Mouse (Mus musculus) brain, embryonic 14.5 days (tissue): ENCODE measurements around the gene Btbd2. TPM values are rescaled to one million over a fixed set of nuclear protein-coding genes. Genes with fewer than 3 reads are reported as not detected.
"Not testable (repeated sequence)": the region's sequence is repeated elsewhere in the genome, so short reads cannot be mapped to it uniquely, and the experiment has no call there.

Source experiments
- DNase-seq: peaks from one replicate; pipeline ENCODE4 v3.0.0-alpha.2; 2011; ENCODE audit warnings: low read depth
- CTCF ChIP-seq: fragments of 200-500 bp; IDR thresholded peaks from 2 replicates; pipeline ENCODE4 v1.5.1; 2012; ENCODE audit warnings: inconsistent platforms, mild to moderate bottlenecking, moderate library complexity, borderline replicate concordance; ENCODE audit not compliant: insufficient read depth, insufficient read length; ENCODE audit errors: extremely low read depth
- POLR2A ChIP-seq: fragments of 200-500 bp; IDR thresholded peaks from 2 replicates; pipeline ENCODE4 v1.6.1; 2012; ENCODE audit warnings: mild to moderate bottlenecking, inconsistent platforms, borderline replicate concordance; ENCODE audit not compliant: poor library complexity, insufficient read depth, insufficient read length, severe bottlenecking; ENCODE audit errors: extremely low read depth
- polyA plus RNA-seq: library from polyadenylated mRNA; depleted of rRNA; stranded (reverse); fragments of >200 nt; gene quantifications from 2 replicates; pipeline ENCODE4 v1.2.3, GENCODE M21; 2012; rRNA removed

Btbd2 gene
- polyA plus RNA-seq, 1 experiment = 113 TPM

DNA sequence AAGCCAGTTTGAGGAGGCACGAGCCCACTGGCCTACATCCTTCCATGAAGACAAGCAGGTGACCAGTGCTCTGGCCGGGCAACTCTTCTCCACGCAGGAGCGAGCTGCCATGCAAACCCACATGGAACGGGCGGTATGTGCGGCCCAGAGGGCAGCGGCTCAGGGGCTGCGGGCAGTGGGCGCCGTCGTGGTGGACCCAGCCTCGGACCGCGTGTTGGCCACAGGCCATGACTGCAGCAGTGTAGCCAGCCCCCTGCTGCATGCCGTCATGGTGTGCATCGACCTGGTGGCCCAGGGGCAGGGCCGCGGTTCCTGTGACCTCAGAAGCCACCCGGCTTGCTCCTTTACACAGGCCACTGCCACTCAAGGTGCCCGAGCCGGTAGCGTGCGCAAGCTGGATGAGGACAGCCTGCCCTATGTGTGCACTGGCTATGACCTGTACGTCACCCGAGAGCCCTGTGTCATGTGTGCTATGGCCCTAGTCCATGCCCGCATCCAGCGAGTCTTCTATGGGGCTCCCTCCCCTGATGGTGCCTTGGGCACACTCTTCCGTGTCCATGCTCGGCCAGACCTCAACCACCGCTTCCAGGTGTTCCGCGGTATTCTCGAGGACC, 50.0 kb downstream of the Btbd2 start:
- TF ChIP-seq CTCF = no peak
- no peak for TF ChIP-seq POLR2A
- DNase-seq = no peak

DNA sequence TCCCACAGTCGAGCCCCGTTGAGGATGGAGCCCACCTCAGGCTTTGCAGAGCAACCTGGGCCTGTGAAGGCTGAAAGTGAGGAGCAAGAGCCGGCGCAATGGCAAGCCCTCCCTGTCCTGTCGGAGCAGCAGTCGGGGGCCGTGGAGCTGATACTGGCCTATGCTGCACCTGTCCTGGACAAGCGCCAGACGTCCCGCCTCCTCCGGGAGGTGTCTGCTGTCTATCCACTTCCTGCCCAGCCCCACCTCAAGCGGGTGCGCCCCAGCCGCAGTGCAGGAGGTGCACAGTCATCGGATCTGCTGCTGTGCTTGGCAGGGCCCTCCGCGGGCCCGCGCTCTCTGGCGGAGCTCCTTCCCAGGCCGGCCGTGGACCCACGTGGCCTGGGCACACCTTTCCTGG, 50.6 kb downstream of the Btbd2 start:
- DNase-seq = no peak

DNA sequence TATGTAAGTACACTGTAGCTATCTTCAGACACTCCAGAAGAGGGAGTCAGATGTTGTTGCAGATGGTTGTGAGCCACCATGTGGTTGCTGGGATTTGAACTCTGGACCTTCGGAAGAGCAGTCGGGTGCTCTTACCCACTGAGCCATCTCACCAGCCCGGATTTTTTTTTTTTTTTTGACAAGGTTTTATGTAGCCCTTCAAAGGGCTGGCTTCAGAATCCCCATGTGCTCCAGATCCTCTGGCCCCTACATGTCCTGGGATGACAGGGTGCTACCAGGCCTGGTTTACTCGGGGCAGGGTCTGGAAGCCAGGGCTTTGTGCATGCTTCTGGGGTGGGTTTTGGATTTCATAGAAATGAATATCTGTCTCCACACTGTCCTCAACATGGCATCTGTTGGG, 51.1 kb downstream of the Btbd2 start, which contains the start of gene Gm49322:
Gene Gm49322, plus strand, starts transcription at position 301 of the 400 bp plus-strand sequence.
- not testable (repeated sequence) for DNase-seq

More for the DNA sequence above, 50.6 kb downstream of the Btbd2 start:
- no peak for TF ChIP-seq CTCF
- TF ChIP-seq POLR2A = no peak

DNA sequence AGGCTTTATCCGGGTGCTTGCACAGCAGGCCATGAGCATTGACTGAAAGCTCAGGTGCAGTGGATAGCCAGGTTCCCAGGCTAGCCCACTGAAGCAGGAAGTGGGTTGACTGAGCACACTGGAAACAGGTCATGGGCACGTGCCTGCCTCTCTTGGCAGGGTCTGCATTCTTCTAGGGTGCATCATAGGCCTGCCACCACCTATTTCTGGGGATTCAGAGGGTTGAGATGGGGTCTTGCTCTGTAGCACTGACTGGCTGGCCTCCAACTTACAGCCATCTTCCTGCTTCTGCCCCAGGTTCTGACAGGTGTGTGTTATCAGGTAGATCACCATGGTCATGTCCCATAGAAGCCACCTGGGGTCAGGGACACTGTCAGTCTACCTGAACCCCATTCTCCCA, 51.9 kb downstream of the Btbd2 start:
- TF ChIP-seq POLR2A (no peak), CTCF (no peak)
- no peak for DNase-seq

DNA sequence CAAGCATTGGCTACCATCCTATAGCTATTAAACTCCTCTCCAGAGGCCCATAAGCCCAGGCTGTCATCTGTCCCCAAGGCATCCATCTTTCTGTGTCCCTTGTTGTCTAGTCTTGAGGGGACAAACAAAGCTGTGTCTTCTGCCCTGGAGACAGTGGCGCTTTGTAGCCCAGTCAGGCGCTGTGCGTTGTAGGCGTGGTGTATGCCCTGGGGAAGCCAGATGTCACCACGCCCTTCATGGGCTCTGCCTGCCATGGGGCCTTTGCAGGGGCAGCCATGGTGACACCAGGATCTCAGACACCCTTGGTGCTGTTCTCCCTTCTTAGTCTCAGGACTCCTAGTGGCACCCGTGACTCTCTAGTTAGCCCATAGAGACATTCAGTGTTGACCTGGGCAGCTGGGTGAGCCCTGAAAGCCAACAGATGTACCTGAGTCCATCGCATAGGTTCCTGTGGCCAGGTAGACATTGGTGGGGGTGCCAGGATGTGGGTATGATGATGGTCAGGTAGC, 52.8 kb downstream of the Btbd2 start:
- no peak for TF ChIP-seq POLR2A
- no peak for DNase-seq

DNA sequence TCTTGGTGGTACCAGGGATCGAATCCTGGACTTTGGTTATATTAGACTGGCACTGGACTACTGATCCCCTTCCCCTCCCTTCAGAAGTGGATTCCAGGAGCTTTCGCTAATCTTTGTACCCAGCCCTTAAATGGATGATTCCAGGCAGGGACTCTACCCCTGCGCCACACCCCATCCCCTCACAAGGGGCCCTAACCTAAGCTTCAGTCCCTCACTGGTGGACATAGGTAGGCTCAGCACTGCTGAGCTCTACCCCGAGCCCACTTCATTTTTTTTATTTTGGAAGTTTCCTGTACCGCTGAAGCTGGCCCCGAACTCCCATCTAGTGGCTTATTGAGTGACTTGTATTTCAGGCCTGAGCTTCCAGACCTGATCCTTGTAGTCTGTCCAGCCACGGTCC, 53.5 kb downstream of the Btbd2 start:
- TF ChIP-seq POLR2A (no peak), CTCF (no peak)
- no peak for DNase-seq

DNA sequence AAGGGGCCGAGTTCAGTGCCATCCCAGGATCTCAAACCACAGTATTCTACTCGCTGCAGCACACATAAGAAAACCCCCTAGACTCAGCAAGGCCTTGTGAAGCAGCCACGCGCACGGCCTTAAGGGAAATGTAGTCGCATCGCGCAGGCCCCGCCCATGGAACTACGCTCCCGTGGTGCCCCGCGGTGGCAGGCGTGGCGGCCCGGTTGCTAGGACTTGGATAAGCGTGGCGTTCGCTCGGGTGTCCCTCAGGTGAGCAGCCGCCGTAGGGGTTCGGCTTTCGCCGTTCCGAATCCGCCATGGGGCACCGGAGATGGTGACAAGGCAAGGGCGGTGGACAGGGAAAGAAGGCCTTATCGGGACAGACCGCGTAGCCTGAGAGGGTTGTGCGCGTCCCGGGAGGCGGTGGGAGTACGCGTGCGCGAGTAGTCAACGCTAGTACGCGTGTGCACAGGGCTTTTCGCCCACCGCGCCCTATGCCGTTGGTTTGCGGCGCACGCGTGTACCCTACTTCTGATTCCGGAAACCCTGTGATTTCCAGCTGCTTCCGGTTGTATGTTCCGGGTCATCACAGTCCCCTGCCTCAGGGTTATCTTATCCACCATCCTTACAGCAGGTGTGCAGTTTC, 54.1 kb downstream of the Btbd2 start, which contains the start of the genes Scamp4 and Adat3:
Gene Scamp4, plus strand, starts transcription at position 175 of the 628 bp plus-strand sequence.
Gene Adat3, plus strand, starts transcription at position 183 of the 628 bp plus-strand sequence.
- DNase-seq = peak; percentile 99
- peak; percentile 36; the same call in 1 of the 2 replicates for TF ChIP-seq POLR2A
- no peak for TF ChIP-seq CTCF

DNA sequence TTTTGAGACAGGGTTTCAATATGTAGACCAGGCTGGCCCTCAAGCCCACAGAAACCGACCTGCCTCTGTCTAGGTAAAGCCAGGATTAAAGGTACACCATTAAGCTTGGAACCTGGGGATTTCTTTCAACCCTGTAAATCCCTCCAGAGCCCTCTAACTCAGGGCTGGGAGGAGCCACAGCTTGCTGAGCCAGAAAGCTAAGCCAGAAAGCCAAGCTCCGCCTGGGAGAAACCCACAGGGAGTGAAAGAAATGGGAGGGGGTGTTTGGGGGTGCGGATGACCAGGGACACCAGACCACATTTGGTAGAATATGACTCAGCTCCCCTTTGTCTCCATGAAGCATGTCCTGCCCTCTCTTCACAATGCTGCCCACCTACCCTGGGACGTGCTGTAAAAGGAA, 60.6 kb downstream of the Btbd2 start:
- TF ChIP-seq CTCF (no peak), POLR2A (no peak)
- no peak for DNase-seq

Other genes starting within 250 kb of the Btbd2 start
- 128 and 138 TPM in 2 replicates for gene Tcf3, start 223.4 kb downstream of the Btbd2 start, polyA plus RNA-seq
- gene Onecut3, start 162.2 kb downstream of the Btbd2 start, polyA plus RNA-seq = 5.0 and 10.9 TPM in 2 replicates
- 0.76 and 0.86 TPM in 2 replicates for gene Atp8b3, start 117.9 kb downstream of the Btbd2 start, polyA plus RNA-seq
- gene Rexo1, start 95.5 kb downstream of the Btbd2 start, polyA plus RNA-seq = 59.9 and 72.0 TPM in 2 replicates
- gene Klf16, start 79.8 kb downstream of the Btbd2 start, polyA plus RNA-seq = 12.2 and 15.9 TPM in 2 replicates
- gene Abhd17a, start 66.7 kb downstream of the Btbd2 start, polyA plus RNA-seq = 170 and 188 TPM in 2 replicates
- gene Scamp4, start 54.2 kb downstream of the Btbd2 start, polyA plus RNA-seq = 62.0 and 62.5 TPM in 2 replicates
- 12.7 and 17.3 TPM in 2 replicates for gene Adat3, start 54.2 kb downstream of the Btbd2 start, polyA plus RNA-seq
- 4.2 and 4.5 TPM in 2 replicates for gene Gm49322, start 51.0 kb downstream of the Btbd2 start, polyA plus RNA-seq
- gene Csnk1g2, start 34.2 kb downstream of the Btbd2 start, polyA plus RNA-seq = 213 and 237 TPM in 2 replicates
- gene Mknk2, start 21.0 kb upstream of the Btbd2 start, polyA plus RNA-seq = 96.9 and 115 TPM in 2 replicates
- 36.9 and 47.3 TPM in 2 replicates for gene Mob3a, start 44.9 kb upstream of the Btbd2 start, polyA plus RNA-seq
- 47.6 and 70.2 TPM in 2 replicates for gene Izumo4, start 45.1 kb upstream of the Btbd2 start, polyA plus RNA-seq
- 155 and 176 TPM in 2 replicates for gene Ap3d1, start 85.2 kb upstream of the Btbd2 start, polyA plus RNA-seq
- 36.1 and 77.6 TPM in 2 replicates for gene Dot1l, start 98.1 kb upstream of the Btbd2 start, polyA plus RNA-seq
- 76.3 and 77.0 TPM in 2 replicates for gene Sf3a2, start 141.1 kb upstream of the Btbd2 start, polyA plus RNA-seq
- gene Plekhj1, start 141.6 kb upstream of the Btbd2 start, polyA plus RNA-seq = 88.7 and 125 TPM in 2 replicates
- 1.7 and 2.1 TPM in 2 replicates for gene Amh, start 148.2 kb upstream of the Btbd2 start, polyA plus RNA-seq
- gene Jsrp1, start 156.4 kb upstream of the Btbd2 start, polyA plus RNA-seq = 0.21 and 0.45 TPM in 2 replicates
- gene Oaz1, start 169.6 kb upstream of the Btbd2 start, polyA plus RNA-seq = 685 and 1,025 TPM in 2 replicates
- gene Lingo3, start 187.0 kb upstream of the Btbd2 start, polyA plus RNA-seq = 5.2 and 7.7 TPM in 2 replicates
- gene Lsm7, start 198.1 kb upstream of the Btbd2 start, polyA plus RNA-seq = 278 and 393 TPM in 2 replicates
- 110 and 134 TPM in 2 replicates for gene Sppl2b, start 198.2 kb upstream of the Btbd2 start, polyA plus RNA-seq
- gene Tmprss9, start 214.8 kb upstream of the Btbd2 start, polyA plus RNA-seq = 0.22 and 0.26 TPM in 2 replicates
- gene Timm13, start 243.9 kb upstream of the Btbd2 start, polyA plus RNA-seq = 174 and 253 TPM in 2 replicates